Mouse (Mus musculus) heart, embryonic 12.5 days (tissue): ENCODE results near the gene Duxbl3. TPM values are rescaled to one million over a fixed set of nuclear protein-coding genes. Genes with fewer than 3 reads are reported as not detected.
A peak's percentile ranks its signal among the peaks of the same experiment; 100 is the strongest.
"Not testable (repeated sequence)": the region's sequence is repeated elsewhere in the genome, so short reads cannot be mapped to it uniquely, and the experiment has no call there.

Experiments used
- ATAC-seq: fragments of 200-750 bp; cut with Nextera tagmentation; 2 replicates; pipeline ENCODE4 v1.8.0; 2017; ENCODE audit warnings: moderate TSS enrichment, moderate library complexity; ENCODE audit not compliant: insufficient number of reproducible peaks, low FRiP score
- H3K27ac ChIP-seq: fragments of 300-500 bp; sonication (generic); 2 replicates; pipeline ENCODE4 v1.5.1; 2016; ENCODE audit warnings: mild to moderate bottlenecking, moderate library complexity; ENCODE audit not compliant: poor library complexity, severe bottlenecking
- H3K27me3 ChIP-seq: fragments of 300-500 bp; sonication (generic); replicated peaks from 2 replicates; pipeline ENCODE4 v1.6.1; 2016; ENCODE audit warnings: mild to moderate bottlenecking, moderate library complexity
- H3K36me3 ChIP-seq: fragments of 300-500 bp; sonication (generic); 2 replicates; pipeline ENCODE4 v1.6.1; 2016; ENCODE audit warnings: mild to moderate bottlenecking, moderate library complexity
- H3K4me1 ChIP-seq: fragments of 300-500 bp; sonication (generic); replicated peaks from 2 replicates; pipeline ENCODE4 v1.6.1; 2016; ENCODE audit warnings: mild to moderate bottlenecking
- H3K4me2 ChIP-seq: fragments of 300-500 bp; sonication (generic); 2 replicates; pipeline ENCODE4 v1.6.1; 2016; ENCODE audit warnings: mild to moderate bottlenecking, moderate library complexity
- H3K4me3 ChIP-seq: fragments of 300-500 bp; sonication (generic); 2 replicates; pipeline ENCODE4 v1.5.1; 2016; ENCODE audit warnings: mild to moderate bottlenecking
- H3K9ac ChIP-seq: fragments of 300-500 bp; sonication (generic); 2 replicates; pipeline ENCODE4 v1.6.1; 2016; ENCODE audit warnings: mild to moderate bottlenecking, moderate library complexity
- H3K9me3 ChIP-seq: fragments of 300-500 bp; sonication (generic); replicated peaks from 2 replicates; pipeline ENCODE4 v1.6.1; 2016; ENCODE audit warnings: mild to moderate bottlenecking, moderate library complexity
- WGBS: fragments of 180-500 bp; shearing (Covaris S2); methylation state at CpG from one replicate; pipeline ENCODE4 v1.1.7; 2016; 5-methylcytosine and 5-hydroxymethylcytosine counted together
- polyA plus RNA-seq: library from polyadenylated mRNA; unstranded; fragments of >200 nt; fragmentation: Nextera tagmentation; extraction: Ambion mirVana; gene quantifications from 2 replicates; pipeline ENCODE4 v1.2.1, GENCODE M21; 2016

The Duxbl3 gene
- polyA plus RNA-seq, result 0.46 and 1.6 TPM in 2 replicates

DNA sequence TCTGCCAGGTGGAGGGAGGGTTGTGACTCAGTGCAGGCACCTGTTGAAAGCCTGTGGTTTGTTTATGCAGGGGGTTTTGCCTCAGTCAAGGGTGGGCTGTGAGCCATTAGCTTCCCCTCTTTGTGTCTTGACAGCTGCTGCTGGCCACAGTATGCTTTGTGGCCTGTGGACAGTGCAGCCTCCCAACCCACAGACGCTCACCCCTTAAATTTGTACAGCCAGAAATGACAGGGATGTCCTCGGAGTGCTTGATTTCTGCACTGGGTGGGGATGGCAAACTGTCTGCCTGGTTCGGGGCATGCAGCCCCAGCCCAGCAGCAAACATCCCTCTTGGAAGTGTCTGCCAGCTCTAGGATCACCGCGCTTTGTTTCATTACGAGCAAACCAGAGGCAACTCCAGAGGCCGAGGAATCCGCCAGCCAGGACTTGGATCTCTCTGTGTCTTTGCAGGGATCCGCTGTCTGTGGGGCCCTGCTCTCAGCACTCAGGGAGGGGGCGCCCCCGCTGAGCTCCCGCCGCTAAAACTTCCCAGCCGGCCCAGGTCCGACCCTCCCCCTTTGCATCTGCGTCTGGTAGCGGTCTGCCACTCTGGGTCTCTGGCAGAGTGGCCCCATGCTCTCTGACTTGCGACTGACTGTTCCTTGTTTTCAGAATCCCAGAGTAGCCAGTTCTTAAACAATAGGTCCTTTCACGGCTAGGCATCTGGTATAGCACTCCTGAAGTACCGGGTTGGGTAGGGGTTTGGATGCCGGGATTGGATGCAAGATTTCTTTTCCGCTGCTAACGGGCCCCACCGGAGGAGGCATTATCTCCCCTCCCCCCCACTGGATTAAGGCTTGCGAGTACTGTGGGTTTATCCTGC is at the start of gene Duxbl3:
Gene Duxbl3, plus strand, starts transcription at position 207 of the 862 bp plus-strand sequence.
- H3K4me1 ChIP-seq, H3K36me3 ChIP-seq, H3K9me3 ChIP-seq, H3K4me2 ChIP-seq, H3K4me3 ChIP-seq, H3K9ac ChIP-seq, H3K27me3 ChIP-seq, H3K27ac ChIP-seq: not testable (repeated sequence)
- ATAC-seq, result peak; percentile 48; the same call in 1 of the 2 replicates
- no CpG with 5 or more reads among the region's 25 CpGs for WGBS

DNA sequence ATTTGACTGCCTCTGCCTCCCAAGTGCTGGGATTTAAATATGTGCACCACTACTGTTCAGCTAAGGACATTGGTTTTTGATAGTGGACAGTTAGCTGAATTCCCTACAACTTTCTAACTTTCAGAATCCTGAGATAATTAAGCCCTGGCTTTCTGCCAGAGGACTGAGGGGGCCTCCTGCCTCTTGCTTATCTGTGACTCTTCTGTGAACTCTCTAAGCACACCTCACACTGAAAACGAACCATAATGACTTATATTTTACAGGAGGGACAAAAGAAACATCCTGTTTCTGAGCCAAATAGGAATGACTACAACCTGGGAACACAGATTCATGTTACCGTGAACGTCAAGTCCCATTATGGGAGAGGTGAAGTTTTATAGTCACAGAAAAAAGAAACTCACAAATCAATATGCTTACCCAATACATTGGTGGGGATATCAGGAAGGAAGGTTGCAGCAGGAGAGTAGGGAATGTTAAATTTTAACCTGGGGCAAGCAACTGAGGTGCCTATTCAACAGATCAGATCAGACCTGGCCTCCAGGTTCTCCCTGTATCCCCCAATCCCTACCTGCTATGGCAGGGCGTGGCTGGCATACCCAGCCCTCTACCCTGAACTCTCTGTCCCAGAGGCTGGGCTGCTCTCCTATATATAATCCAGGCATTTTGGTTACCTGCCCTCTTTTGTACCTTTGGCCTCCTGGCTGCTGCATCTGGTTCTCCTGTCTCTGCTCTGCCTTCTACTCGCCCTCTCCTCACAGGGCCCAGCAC is 41.3 kb upstream of the Duxbl3 start:
- not testable (repeated sequence) for H3K36me3 ChIP-seq, H3K27me3 ChIP-seq, H3K27ac ChIP-seq, H3K9me3 ChIP-seq, H3K9ac ChIP-seq, H3K4me3 ChIP-seq, ATAC-seq, H3K4me2 ChIP-seq, H3K4me1 ChIP-seq
- no CpG with 5 or more reads among the region's 5 CpGs for WGBS

DNA sequence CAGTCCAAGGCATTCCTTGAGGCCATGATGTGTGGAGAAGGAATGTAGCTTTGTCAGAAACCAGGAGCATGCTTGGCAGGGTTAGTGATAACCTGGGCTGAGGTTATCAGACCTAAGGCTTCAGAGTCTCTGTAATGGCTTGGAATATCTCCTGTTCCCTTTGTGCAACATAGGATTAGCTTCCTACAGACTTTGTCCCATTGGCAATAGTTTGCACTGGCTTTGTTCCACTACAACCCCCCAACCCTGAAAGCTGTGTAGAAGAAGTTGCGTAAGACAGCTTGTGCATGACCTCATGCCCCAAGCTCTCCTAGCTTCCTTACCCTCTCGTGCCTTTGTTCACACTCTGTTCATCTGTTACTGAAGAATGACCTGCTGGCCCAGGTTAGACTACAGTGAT is 20.6 kb upstream of the Duxbl3 start:
- H3K9me3 ChIP-seq, H3K9ac ChIP-seq, H3K4me1 ChIP-seq, H3K4me2 ChIP-seq, H3K27me3 ChIP-seq, ATAC-seq, H3K27ac ChIP-seq, H3K36me3 ChIP-seq, H3K4me3 ChIP-seq: not testable (repeated sequence)
- no CpG with 5 or more reads among the region's 2 CpGs for WGBS

DNA sequence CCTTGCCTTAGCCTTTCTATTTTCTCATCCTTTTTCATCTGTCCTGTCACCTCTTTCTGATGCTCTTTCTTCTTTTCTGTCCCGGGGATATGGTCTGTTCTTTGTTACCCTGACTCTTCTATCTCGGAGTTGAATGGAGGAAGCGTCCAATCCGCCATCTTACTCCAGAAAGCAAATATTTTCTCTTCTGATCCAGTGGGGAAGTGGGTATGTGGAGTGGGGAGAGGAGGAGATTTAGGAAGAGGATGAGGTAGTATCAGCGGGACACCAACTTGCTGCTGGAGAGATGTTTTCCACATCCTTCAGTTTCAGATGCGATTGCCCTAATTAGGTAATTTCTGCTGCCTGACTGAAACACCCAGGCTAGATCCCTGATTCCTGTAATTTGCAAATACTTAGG is 967 bp downstream of the Duxbl3 start:
- WGBS, result no CpG with 5 or more reads among the region's 6 CpGs
- not testable (repeated sequence) for H3K36me3 ChIP-seq, H3K27ac ChIP-seq, ATAC-seq, H3K9me3 ChIP-seq, H3K9ac ChIP-seq, H3K4me1 ChIP-seq, H3K27me3 ChIP-seq, H3K4me2 ChIP-seq, H3K4me3 ChIP-seq

DNA sequence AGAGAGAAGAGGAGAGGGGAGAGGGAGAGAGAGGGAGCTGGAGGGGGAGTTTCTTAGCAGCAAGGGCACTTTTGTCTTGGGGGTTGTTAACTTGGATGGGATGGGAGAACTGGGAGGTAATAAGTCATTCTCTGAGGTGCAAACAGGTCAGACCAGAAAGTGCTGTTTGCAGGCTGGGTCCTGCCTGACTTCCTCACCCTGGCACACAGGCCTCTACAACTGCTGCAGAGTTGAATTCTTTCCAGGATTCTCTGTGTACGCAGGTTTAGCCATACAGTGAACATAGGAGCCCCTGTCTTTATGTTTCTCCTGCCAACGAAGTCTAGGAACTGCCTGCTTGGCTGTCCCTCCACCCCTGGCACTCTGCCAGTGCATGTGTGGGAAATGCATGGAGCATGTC is 29.0 kb downstream of the Duxbl3 start:
- not testable (repeated sequence) for H3K27ac ChIP-seq, H3K4me3 ChIP-seq, H3K9me3 ChIP-seq, H3K4me1 ChIP-seq, H3K27me3 ChIP-seq, ATAC-seq, H3K4me2 ChIP-seq, H3K9ac ChIP-seq, H3K36me3 ChIP-seq
- WGBS, result no CpG with 5 or more reads among the region's 2 CpGs

DNA sequence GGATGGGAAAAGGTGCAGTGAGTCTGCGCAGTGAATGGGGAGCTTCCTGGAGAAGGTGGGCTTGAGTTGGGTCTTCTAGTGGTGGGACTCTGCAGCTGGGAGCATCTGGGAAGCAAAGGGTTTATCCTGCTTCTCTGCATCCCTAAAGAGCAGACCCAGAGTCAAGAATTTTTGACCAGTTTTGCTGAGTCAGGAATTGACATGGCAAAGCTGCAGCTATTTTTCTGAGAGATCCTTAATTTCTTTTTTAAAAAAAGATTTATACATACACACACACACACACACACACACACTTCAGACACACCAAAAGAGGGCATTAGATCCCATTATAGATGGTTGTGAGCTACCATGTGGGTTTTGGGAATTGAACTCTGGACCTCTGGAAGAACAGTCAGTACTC is 36.1 kb downstream of the Duxbl3 start:
- no peak overlapping the region for H3K27ac ChIP-seq
- no peaks in the 10 kb centered on the region for H3K4me1 ChIP-seq
- H3K4me2 ChIP-seq, result no peak overlapping the region
- 87% methylated on average over 1 of the region's 1 CpGs for WGBS
- H3K36me3 ChIP-seq, result no peaks in the 10 kb centered on the region
- H3K27me3 ChIP-seq, result no peaks in the 10 kb centered on the region
- H3K9me3 ChIP-seq, result no peaks in the 10 kb centered on the region
- H3K4me3 ChIP-seq, result no peak overlapping the region
- no peak overlapping the region for H3K9ac ChIP-seq
- ATAC-seq, result no peak

DNA sequence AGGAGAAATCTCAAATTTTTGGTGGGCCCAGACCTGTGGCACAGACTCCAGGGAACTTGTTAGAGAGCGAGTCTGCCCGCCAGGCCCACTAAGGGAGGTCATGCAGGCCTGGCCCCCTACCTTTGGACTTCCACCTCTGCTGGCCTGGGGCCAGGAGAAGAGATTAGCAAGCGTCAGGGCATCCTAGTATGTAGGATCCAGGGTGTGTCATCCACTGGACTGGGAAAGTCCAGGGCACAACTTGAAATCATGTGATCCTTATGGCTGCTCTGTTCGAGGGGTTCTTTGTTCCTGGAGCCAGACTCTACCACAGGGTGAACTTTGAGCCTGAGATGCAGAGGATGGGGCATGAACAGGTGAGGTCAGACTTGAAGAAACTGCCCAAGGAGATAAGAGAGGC is 39.3 kb downstream of the Duxbl3 start:
- H3K27me3 ChIP-seq, result no peaks in the 10 kb centered on the region
- H3K9ac ChIP-seq, result no peak overlapping the region

DNA sequence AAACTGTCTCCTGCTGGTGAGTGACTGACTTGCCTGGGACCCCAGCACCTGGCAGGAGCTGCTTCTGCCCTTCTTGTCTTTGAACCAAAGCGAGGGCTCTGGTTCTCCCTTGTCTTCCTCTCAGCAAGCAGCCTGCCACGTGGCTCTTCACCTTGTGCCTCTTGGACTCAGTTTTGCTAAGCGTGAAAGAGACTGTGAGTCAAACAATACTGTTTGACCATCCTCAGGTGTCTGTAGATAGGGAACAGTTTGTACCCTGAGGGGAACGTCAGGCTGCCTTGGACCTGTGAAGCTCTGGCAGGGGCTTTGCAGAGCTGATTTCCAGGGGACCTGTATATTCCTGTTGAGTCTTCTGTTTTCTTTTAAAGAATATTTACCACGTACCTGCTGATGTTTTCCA is 39.7 kb downstream of the Duxbl3 start:
- H3K9ac ChIP-seq, result no peak overlapping the region
- no peaks in the 10 kb centered on the region for H3K36me3 ChIP-seq
- ATAC-seq, result no peak
- no peak overlapping the region for H3K4me3 ChIP-seq
- no peaks in the 10 kb centered on the region for H3K9me3 ChIP-seq
- H3K27ac ChIP-seq, result no peak overlapping the region
- no peaks in the 10 kb centered on the region for H3K4me1 ChIP-seq
- H3K4me2 ChIP-seq, result no peak overlapping the region
- no peaks in the 10 kb centered on the region for H3K27me3 ChIP-seq
- 68% methylated on average over 5 of the region's 5 CpGs for WGBS

More for the DNA sequence above, 39.3 kb downstream of the Duxbl3 start:
- no peaks in the 10 kb centered on the region for H3K4me1 ChIP-seq
- no peak overlapping the region for H3K4me3 ChIP-seq
- H3K4me2 ChIP-seq, result no peak overlapping the region
- no peak overlapping the region for H3K27ac ChIP-seq
- H3K36me3 ChIP-seq, result no peaks in the 10 kb centered on the region
- H3K9me3 ChIP-seq, result no peaks in the 10 kb centered on the region
- 67% methylated on average over 4 of the region's 4 CpGs for WGBS
- ATAC-seq, result no peak

DNA sequence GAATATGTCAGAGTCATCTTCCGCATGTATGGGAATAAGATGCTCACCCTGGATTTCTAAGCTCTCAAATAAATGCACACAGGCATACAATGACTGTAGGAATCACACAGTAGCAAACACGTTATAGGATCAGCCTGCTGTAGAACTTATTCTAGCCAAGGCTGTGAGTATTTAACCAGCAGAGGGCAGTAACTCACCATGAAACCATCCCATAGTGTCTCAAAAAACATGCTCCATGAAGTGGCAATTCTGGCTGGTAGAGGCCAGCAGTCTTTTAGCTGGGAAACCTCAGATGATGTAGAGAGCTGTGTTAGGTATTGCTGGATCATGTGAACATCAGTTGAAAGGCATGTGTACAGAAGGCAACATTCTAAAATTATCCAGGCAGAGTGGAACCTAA is 45.3 kb downstream of the Duxbl3 start:
- 22% methylated on average over 2 of the region's 2 CpGs for WGBS
- Histone ChIP-seq H3K36me3 (no peaks in the 10 kb centered on the region), H3K27ac (no peak overlapping the region), H3K4me1 (no peaks in the 10 kb centered on the region), H3K4me2 (no peak overlapping the region), H3K9me3 (no peaks in the 10 kb centered on the region), H3K4me3 (no peak overlapping the region), H3K27me3 (no peaks in the 10 kb centered on the region), H3K9ac (no peak overlapping the region)
- ATAC-seq, result no peak

DNA sequence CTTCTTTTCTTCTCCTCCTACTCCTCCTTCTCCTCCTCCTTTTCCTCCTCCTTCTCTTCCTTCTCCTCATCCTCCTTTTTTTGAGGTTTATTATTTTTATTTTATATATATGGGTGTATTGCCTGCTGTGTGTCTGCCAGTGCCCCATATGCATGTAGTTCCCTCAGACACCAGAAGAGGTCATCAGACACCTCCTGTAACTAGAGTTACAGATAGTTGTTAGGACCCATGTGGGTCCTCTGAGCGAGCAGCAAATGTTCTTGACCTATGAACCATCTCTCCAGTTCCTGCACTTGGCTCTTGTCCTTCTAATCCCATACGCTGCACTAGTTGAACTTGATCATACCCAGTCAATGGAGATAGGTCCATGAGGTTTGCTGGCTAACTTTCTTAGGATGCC is 48.3 kb downstream of the Duxbl3 start:
- H3K9ac ChIP-seq, result no peak overlapping the region
- H3K9me3 ChIP-seq, result peaks cover 5% of the 10 kb centered on the region
- no peak overlapping the region for H3K27ac ChIP-seq
- ATAC-seq, result no peak
- no peaks in the 10 kb centered on the region for H3K36me3 ChIP-seq
- H3K27me3 ChIP-seq, result no peaks in the 10 kb centered on the region
- 0 out of 2 replicates have a peak, but pooled peaks cover 3% of the 10 kb centered on the region for H3K4me1 ChIP-seq
- 52% methylated on average over 2 of the region's 2 CpGs for WGBS
- no peak overlapping the region for H3K4me3 ChIP-seq
- no peak overlapping the region for H3K4me2 ChIP-seq

DNA sequence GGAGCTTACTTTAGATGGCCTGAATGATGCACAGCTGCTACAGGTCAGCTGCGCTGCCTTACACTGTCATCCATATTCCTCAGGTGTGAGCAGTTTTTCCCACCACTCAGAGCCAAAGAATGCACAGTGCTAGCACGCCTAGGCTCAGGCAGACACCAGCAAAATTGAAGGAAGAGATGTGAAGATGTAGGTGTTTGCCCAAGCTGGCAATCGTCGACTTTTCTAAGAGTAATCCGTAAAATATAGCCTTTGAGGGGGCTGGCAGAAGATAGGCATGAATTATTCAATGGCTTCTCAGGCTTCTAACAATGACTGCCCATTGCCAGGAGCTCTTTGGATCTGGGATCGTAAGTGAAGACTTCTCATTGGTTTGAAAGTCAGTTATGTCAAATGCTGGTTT is 51.1 kb downstream of the Duxbl3 start:
- no peaks in the 10 kb centered on the region for H3K27me3 ChIP-seq
- H3K4me1 ChIP-seq, result 0 out of 2 replicates have a peak, but pooled peaks cover 3% of the 10 kb centered on the region
- H3K27ac ChIP-seq, result no peak overlapping the region
- H3K4me3 ChIP-seq, result no peak overlapping the region
- no peak overlapping the region for H3K4me2 ChIP-seq
- 84% methylated on average over 6 of the region's 6 CpGs for WGBS
- H3K36me3 ChIP-seq, result no peaks in the 10 kb centered on the region
- H3K9ac ChIP-seq, result no peak overlapping the region
- ATAC-seq, result no peak
- H3K9me3 ChIP-seq, result peaks cover 5% of the 10 kb centered on the region
